Mouse (Mus musculus) thymus, adult 18-20 months (tissue): ENCODE data around the gene Endov.

Experiments used
- DNase-seq, 2 experiments: peaks; one replicate each; pipeline ENCODE4 v3.0.0; 2022; ENCODE audit warnings: mixed read lengths in 2 of 2

Endov gene

DNA sequence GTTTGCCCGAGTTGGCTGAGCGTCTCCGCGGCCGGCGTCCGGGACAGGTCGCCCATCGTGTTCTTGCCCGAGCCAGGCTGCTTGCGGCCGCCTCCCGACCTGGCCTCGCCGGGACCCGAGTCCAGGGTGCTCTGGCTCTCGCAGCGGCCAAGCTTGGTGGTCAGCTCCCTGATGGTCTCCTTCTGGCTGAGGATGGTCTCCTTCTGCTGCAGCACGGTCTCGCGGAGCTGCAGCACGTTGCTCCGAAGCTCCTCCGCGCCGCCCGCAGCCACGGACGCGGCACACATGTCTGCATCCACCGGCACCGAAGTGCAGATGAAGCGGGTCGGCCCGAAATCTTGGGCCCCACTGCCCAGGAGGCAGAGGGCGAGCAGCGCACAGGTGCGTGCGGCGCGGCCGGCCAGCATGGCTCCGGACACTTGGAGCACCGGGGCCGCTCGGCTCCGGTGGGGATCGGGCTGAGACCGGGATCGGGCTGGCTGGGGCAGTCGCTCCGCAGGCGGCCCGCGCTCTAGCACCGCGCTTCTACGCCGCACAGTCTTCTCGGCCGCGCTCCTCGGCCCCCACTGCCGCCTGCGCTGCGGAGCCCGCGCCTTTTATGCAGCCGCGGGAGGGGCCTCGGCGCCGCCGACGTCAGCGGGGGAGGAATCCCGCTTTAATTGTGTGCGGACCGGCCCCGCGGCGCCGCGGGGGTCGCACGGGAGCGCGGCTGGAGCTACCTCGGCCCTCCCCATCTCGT lies 56.2 kb downstream of the Endov start, which contains the start of gene Nptx1:
Nptx1 (minus strand) TSS at position 571 of the 739 bp plus-strand sequence.
- DNase-seq, result no peak

DNA sequence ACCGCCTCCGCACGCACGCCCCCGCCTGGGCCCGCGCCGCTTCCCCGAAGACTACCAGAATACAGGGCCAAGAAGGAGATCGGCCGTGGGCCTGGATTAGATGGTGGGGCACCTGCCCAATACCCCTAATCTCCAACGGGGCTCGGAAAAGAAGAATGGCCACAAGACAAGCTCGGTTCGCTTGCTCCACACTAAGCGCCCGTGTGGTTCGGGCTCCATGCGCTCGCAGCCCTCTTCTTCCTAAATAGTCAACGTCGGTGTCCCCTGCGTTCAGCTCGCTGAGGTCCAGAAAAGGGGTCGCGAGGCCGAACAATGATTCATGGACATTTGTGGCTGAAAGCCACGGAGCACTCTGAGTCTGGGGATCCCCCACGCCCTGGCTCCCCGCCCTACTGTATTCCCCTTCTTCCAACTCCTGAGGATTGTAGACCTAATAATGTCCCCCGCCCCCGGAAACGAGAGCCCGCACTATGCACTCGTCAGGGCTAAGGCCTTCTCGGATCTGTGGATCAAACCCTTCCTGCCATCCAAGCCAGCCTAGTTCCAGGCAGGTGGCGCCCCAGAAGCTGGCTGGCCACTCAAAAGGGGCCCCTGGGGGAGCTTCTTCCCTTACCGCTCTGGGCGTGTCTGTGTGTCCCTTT lies 56.9 kb downstream of the Endov start:
- no peak for DNase-seq

DNA sequence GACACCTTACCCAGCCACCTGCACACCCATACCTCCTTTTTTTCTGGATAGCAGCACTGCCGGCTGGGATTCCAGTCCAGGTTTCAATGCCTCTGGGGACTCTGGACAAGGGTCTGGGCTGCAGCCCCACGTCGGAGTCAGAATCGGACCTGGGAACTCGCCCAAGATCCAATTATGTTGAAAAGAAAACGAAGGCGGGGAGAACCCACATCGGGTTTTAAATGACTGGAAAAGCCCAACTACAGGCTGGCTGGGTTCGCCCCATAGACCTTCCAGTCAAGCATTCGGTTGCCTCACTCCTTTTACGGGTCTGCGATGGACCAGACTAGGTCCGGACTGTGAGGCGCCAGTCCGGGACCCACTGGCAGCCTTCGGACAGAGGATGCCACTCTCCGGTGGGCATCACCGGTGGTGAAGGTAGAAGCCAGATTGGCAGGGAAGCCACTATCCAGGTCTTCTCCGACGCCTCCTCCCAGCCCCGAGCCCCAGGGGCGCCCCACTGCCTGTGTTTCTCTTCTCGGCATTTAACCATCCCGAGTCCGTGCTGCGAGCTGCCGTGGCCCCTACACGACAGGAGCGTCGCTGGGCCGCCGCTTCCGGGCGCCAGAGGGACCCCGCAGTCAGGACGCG lies 57.7 kb downstream of the Endov start:
- DNase-seq, result no peak

DNA sequence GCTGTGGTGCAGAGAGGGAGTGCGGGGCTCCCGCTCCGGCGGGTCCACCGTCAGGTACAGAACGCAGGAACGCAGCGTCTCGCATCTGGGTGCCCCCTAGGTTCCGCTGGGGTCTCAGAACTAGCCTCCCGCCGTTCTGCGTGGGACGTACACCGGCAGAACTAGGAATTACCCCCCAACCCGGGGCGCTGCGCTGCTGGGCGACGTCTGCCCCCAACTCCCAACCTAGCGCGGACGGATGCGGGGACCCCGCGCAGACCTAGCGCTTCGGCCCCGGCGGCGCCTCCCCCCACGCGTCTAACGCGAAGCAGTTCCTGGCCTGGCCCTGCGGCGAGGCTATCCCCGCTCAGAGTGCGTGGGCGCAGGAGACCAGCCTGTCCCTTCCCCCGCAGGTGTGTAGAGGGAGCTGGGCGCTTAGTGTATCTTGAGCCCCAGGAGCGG lies 58.2 kb downstream of the Endov start:
- DNase-seq, result no peak

DNA sequence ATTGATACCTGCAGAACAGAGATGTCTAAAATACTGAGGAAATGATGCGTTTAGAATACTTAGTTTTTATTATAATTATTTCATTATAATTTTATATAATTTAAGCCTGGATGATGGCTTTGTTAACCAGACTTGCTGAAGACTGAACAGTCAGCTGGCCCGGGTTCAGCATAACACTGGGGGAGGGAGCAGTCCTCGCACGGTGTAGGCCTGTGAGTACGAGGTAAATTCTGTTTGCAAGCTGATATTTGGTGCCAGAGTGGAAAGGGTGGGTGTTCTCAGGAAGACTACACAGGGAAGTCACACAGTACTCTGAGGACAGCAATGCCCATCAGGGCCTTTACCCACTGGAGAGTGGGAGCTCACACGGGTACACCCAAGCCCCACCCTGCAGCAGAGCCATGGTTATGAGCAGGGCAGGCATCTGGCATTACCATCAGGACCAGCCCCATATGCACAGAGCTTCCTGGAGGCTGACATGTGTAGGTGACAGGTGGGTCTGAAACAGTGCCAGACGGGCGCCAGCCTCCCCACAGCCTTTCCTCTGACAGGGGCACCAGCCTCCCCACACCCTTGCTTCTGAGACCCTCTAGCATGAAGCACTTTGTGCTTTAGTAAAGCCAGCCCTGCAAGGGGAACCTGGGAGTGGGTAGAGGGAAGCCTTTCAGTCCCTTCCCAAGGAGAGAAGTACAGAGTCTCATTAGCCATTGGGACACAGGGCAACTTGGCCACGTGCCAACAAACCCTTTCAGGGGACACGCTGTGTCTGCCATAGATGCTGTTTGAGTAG lies 59.6 kb downstream of the Endov start:
- no peak for DNase-seq

DNA sequence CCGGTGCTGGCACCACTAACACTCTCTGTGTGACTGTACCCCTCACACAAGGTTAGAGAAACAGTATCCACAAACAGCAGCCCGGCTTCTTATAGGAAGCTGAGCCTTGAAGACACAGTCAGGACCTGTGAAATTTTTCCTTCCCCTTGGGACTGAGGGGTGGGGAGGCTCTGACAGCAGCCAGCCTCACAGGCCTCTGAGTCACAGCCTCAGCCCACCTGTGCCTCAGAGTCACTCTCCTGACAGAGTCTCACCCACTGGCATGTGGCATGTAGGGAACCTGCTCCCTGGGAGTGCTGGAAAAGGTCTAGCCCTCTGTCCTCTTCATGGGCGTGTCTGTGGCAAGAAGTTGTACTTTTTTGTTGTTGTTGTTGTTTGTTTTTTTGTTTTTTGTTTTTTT lies 60.3 kb downstream of the Endov start:
- DNase-seq, result no peak

DNA sequence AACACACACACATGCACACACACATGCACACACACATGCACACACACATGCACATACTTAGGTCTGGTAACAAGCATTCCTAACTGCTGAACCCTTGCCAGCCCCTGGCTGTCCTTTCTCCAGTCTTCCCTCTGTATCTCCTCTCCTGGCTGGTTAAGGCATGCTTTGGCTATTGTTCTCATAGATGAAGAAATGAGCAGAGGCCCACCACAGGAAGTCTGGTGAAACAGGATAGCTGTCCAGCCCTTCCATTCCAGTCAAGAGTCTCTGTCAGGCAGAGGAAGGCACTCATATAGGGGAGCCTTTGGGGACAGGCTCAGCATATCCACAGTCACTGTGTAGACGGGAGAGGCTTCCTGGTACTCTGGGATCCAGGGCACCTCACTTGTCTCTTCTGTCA lies 61.2 kb downstream of the Endov start:
- no peak for DNase-seq

DNA sequence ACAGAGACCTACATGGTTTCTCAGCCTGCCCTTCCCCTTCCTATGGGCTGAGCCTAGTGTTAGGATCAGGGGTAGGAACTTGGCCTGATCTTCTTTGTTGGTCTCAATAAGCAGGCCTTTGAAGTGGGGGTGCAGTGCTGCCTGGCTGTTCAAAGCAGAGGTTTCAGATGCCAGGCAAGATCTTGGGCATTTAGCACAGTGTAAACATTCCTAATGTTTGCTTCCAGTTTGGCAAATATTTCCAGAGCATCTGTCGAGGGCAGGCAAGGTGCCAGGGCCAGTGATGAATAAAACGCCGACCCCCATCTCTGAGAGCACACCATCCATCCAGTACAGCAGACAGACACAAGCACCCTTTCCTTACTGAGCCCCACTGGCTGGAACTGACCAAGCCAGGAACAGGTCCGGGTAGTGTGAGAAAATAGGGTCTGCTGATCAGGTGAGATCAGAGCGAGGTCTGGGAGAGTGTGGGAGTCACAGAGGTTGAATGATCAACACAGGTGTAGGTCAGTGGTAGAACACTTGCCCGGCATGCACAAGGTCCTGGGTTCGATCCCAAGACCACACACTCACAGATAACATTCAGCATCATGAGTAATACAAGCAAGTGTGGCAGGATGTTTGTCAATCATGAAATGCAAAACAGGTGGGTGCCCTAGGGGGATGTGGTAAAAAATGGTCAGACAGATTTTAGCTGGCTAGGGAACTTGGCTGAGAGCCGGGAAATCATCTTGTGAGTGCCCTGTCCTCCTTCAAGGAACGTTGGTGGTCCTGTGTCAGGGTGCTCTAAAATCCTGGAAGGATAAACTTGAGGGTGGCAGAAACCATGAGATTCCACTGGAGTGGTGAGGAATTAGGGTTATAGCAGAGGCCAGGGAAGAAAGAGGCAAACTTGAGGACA lies 62.0 kb downstream of the Endov start:
- DNase-seq, result no peak

DNA sequence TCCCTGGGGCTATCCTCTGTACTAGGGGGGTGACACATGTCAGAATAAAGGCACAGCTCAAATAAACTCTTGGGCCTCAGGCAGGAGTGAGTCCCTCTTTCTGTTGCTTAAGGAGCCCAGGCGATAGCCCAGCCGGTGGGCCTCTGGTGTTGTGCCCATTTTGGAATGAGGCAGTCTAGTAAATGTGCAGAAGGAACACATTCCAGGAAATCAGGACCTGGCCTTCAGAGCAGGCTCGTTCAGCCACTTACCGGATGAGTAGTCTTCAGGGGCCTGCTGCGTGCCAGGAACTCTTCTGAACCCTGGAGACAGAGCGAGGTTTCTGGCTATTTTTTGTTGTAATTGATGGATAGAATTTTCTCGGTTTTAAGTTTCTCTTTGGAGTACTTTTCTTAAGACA lies 63.6 kb downstream of the Endov start:
- DNase-seq, result no peak

DNA sequence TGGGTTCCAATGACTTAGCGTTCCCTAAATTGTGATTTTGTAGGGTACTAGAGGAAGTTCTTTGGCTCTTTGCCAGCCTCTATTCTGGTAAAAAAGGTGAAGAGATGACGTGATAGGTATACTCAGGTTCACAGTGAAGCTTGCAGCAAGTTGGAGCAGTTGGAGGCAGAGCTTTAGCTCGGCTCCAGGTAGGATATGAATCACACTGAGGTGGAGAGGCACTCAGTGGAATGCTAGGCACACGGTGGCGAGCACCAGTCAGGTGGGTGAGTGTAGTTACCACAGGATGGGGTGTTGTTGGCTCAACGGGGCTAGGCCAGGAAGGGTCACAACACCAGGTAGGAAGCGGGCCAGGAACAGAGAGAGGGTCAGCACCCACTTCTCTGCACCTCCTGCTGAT lies 64.0 kb downstream of the Endov start:
- no peak for DNase-seq

DNA sequence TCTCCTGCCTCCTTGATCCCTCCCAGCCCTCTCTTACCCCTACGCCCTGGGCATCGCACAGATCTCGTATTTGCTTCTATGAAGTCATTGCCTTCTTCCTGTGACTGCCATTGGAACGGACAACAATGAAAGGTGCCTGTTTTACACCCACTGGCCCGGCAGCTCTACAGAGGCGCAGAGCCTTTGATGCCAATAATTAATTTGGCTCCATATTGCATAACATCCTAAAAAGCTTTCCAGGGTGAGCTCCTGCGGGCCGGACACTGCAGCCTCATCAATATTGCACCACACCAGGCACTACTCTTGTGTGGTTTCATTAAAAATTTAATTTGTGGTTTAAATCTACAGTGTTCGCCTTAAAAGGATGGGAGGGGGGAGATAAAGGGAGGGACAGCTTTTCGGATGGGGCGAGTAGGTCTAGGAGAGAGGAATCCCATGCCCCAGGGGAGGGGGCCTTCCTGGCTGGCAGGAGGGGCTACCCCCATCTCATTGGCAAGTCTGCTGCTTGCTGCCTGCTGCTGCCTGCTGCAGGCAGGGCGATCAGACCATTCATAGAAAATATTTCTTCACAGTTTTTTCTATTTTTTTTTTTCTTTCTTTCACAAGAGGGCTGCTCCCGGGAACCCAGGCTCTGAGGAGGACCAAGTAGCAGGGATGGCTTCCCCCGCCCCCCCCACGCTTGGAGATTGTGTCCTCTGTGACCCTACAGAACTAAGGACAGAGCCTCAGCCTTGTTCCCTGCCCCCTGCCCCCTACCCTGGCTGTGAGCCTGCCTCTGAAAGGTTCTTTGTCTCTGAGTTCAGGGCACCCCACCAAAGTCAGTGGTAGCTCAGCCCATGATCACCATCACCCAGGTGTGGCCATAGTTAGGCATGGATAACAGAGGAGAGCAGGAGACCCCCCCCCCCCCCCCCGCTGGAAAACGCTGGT lies 67.1 kb downstream of the Endov start:
- DNase-seq, result no peak

DNA sequence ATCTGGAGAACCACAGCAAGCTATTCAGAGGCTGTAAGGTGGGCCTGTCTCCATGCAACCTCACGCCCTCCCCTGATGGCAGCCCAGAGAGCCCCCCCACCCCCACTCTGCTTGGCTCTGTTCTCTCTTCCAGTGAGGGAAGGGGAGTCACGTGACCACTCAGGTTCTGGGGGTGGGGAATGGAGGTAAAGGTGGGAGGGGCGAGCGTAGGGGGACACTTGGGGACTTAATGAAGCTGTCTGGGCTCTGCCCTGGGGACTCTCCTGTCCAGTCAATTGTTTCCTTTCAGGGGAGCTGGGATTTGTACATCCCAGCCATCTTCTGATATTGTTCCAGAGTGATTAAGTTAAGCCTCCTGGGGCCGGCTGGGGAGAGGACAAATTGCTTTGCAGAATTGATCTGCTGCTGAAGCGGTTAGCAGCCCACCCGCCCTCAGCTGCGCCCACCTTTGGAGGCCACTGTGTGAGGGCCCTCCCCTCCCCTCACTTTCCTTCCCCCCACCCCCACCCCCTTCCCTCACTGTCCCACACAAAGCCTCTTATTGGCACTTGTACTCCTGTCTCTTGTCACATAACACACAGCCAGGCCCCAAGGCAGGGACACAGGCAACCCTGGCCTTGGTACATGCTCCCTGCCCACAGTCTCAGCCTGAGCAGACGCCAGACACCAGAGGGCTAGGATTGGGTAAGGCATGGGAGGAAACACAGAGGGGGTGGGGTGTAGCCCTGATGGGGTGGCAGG lies 67.9 kb downstream of the Endov start:
- no peak for DNase-seq
